Mouse (Mus musculus) cortical plate, adult 2 months (tissue): Measurements from ENCODE around the gene Csnk2a2. TPM values are rescaled to one million over a fixed set of nuclear protein-coding genes. Genes with fewer than 3 reads are reported as not detected.

Experiments used
- H3K27ac ChIP-seq: fragments of 200-500 bp; 2 replicates; pipeline ENCODE4 v1.5.1; 2012; ENCODE audit warnings: low read length, control low read depth, inconsistent platforms; ENCODE audit not compliant: insufficient read depth
- H3K4me1 ChIP-seq: fragments of 200-500 bp; 2 replicates; pipeline ENCODE4 v1.6.1; 2011; ENCODE audit warnings: low read length; ENCODE audit not compliant: control insufficient read depth, insufficient read depth
- H3K4me3 ChIP-seq: fragments of 200-500 bp; 2 replicates; pipeline ENCODE4 v1.5.1; 2011; ENCODE audit warnings: mild to moderate bottlenecking, low read length, control low read depth; ENCODE audit not compliant: insufficient read depth
- CTCF ChIP-seq: fragments of 200-500 bp; IDR thresholded peaks from 2 replicates; pipeline ENCODE4 v1.5.1; 2011; ENCODE audit warnings: mild to moderate bottlenecking, control low read depth, low read length; ENCODE audit not compliant: insufficient read depth; ENCODE audit errors: extremely low read depth
- POLR2A ChIP-seq: fragments of 200-500 bp; IDR thresholded peaks from 2 replicates; pipeline ENCODE4 v1.6.1; 2011; ENCODE audit warnings: mild to moderate bottlenecking, low read length, control low read depth; ENCODE audit not compliant: insufficient read depth; ENCODE audit errors: extremely low read depth
- polyA plus RNA-seq: library from polyadenylated mRNA; depleted of rRNA; stranded (reverse); fragments of >200 nt; gene quantifications from 2 replicates; pipeline ENCODE4 v1.2.3, GENCODE M21; 2012

The Csnk2a2 gene
- polyA plus RNA-seq, 1 experiment = 51.3 TPM

- H3K27ac ChIP-seq = no peak overlapping the region
- no peak overlapping the region for H3K4me3 ChIP-seq
- H3K4me1 ChIP-seq = peaks cover 3% of the 10 kb centered on the region; the same call in 1 of the 2 replicates
- TF ChIP-seq POLR2A = no peak
- peak; percentile 19; the same call in 1 of the 2 replicates for TF ChIP-seq CTCF
These were observed 16.4 kb upstream of the Csnk2a2 start for GRCm38 (mm10) chr8:95506245-95506644.

DNA sequence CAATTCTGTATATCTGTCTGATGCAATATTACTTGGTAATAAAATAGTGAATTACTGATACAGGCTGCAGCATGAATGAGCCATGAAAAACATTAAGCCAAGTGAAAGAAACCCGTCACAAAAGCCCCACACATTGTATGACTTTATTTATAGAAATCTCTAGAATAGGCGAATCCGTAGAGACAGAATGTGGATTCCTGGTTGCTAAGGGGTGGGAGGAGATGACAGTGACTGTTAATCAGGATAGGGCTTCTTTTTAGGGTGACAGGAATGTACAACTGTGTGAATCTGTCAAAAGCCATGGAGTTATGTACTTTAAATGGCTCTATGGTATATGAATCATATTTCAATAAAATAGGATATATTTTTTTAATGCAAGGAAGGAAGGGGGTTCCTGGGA, 15.8 kb upstream of the Csnk2a2 start:
- Histone ChIP-seq H3K4me3 (no peak overlapping the region), H3K4me1 (peaks cover 3% of the 10 kb centered on the region; the same call in 1 of the 2 replicates), H3K27ac (0 out of 2 replicates have a peak overlapping the region, but pooled peaks have one; percentile 4)
- TF ChIP-seq CTCF (no peak), POLR2A (no peak)

DNA sequence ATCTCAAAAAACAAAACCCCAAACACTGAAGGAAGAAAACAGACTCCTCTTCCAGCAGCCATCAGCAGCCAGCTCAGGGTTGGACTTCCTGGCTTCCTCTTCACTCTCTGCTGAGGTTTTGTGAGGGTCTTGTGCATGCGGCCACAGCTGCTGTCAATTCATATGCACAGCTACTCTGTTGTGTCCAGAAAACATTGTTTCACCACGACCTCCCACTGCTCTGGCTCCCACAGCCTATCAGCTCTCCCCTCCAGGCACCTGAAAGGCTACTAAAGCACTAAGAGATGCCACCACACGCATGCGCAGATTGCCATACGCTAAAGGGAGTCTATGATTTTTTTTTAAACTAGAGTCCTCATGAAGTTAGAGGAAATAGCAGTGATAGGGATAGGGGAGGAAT, 15.0 kb upstream of the Csnk2a2 start:
- Histone ChIP-seq H3K27ac (no peak overlapping the region), H3K4me3 (no peak overlapping the region), H3K4me1 (peaks cover 3% of the 10 kb centered on the region; the same call in 1 of the 2 replicates)
- TF ChIP-seq POLR2A (no peak), CTCF (no peak)

DNA sequence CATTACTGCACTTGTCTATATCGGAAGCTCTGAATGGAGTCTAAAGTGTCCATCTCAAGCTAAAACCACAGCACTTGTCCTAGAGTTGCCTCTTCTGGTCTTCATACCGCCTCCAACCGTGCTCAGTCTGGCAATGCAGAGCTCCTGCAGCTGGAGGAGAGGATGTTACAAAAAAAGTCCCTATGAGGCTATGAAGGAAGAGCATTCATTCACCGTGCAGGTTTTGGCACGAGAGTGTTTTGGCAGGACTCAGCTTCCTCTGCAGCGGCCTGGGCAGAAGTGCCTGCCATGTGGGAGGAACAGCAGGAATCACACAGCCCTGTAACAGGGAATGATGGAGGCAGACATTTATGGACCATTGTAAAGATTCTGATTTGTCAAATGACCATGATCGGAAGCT, 12.6 kb upstream of the Csnk2a2 start:
- Histone ChIP-seq H3K4me1 (peaks cover 3% of the 10 kb centered on the region; the same call in 1 of the 2 replicates), H3K27ac (no peak overlapping the region), H3K4me3 (no peak overlapping the region)
- TF ChIP-seq POLR2A (no peak), CTCF (no peak)

DNA sequence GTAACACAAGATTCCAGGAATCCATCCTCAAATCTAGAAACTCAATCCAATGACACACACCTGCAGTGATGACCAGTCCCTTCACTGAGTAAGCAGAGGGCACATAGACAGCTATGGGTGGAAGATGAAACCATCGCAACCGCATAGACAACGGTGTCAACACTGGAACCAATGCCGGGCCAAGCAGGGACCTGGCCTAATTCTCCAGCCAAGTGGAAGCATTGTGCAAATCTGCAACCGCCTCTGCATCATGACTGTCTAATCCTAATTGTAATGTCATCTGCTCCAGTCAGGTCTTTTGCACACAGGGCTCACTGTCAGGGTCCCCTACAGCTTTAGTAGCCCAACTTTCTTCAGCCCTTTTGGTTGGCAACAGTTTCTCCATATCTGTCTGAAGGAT, 10.6 kb upstream of the Csnk2a2 start:
- peaks cover 3% of the 10 kb centered on the region; the same call in 1 of the 2 replicates for H3K4me1 ChIP-seq
- no peak overlapping the region for H3K27ac ChIP-seq
- H3K4me3 ChIP-seq = no peak overlapping the region
- TF ChIP-seq POLR2A = no peak

GRCm38 (mm10) chr8:95499266-95500064, 9.6 kb upstream of the Csnk2a2 start:
- H3K4me1 ChIP-seq = peaks cover 3% of the 10 kb centered on the region; the same call in 1 of the 2 replicates
- no peak overlapping the region for H3K27ac ChIP-seq
- TF ChIP-seq CTCF (no peak), POLR2A (no peak)
- no peak overlapping the region for H3K4me3 ChIP-seq

DNA sequence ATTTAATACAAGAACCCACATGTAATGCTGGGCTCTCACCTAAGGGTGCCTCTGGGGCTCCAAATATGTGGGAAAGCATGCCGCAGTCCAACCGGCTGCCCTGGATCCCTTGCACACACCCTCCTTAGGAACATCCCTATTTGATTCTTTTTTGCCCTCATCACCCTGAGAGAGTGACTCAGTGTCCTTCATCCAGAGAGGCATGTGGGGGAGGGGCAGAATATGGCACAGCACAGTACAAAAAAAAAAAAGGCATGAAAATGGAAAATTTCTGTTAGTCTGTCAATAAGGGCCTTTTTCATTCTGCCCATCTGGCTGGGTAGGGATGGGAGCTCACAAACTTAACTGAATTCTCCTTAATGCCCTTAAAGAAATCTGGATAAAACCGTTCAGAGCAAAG, 8.0 kb upstream of the Csnk2a2 start:
- Histone ChIP-seq H3K4me3 (no peak overlapping the region), H3K27ac (no peak overlapping the region), H3K4me1 (peaks cover 3% of the 10 kb centered on the region; the same call in 1 of the 2 replicates)
- TF ChIP-seq CTCF (no peak), POLR2A (no peak)

DNA sequence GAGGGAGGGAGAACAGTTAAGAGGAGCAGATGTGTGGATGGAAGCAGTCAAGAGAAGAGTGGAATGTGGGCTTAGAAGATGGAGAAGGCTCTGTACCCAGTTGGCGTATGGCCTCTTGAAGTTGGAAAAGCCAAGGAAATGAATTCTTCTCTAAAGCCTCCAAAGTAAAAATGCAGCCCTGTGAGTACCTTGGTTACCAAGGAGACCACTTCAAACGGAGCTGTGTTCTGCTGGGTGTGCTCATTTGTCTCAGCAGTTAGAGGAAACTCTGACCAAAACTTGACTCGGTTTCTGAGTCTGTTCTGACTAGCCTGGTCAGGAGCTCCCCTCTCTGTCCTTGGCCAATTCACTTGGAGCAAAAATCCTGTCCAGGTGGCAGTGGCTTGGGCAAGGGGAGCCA, 6.6 kb upstream of the Csnk2a2 start:
- TF ChIP-seq CTCF = no peak
- TF ChIP-seq POLR2A = no peak
- Histone ChIP-seq H3K4me3 (no peak overlapping the region), H3K27ac (no peak overlapping the region), H3K4me1 (no peaks in the 10 kb centered on the region)

GRCm38 (mm10) chr8:95495444-95495843, 5.6 kb upstream of the Csnk2a2 start:
- TF ChIP-seq POLR2A (no peak), CTCF (no peak)
- Histone ChIP-seq H3K4me1 (no peaks in the 10 kb centered on the region), H3K4me3 (no peak overlapping the region), H3K27ac (no peak overlapping the region)

- no peak overlapping the region for H3K4me3 ChIP-seq
- TF ChIP-seq POLR2A (no peak), CTCF (no peak)
- no peak overlapping the region for H3K27ac ChIP-seq
- peaks cover 5% of the 10 kb centered on the region for H3K4me1 ChIP-seq
These were observed 2.2 kb upstream of the Csnk2a2 start for GRCm38 (mm10) chr8:95492057-95492456.
